Mouse (Mus musculus): ENCODE results near the gene Tmem223.

Tmem223 gene

GRCm38 (mm10) chr19:8745382-8745781, 25.4 kb upstream of the Tmem223 start:
- DNase-seq (ENCODE audit: low read depth, low spot score) = no peak

GRCm38 (mm10) chr19:8747368-8747767, 23.4 kb upstream of the Tmem223 start:
- DNase-seq (ENCODE audit: low read depth, low spot score) = no peak

- DNase-seq (ENCODE audit: low read depth, low spot score) = no peak
These were observed 15.1 kb upstream of the Tmem223 start for GRCm38 (mm10) chr19:8755652-8756051.

GRCm38 (mm10) chr19:8756635-8757387, 14.0 kb upstream of the Tmem223 start, which contains the start of gene Nxf1:
Gene Nxf1, plus strand, starts transcription at chr19:8757073.
- peak; percentile 94 for DNase-seq (ENCODE audit: low read depth, low spot score)

- DNase-seq (ENCODE audit: low read depth, low spot score) = no peak
These were observed 13.3 kb upstream of the Tmem223 start for GRCm38 (mm10) chr19:8757471-8757998.

GRCm38 (mm10) chr19:8758899-8759298, 11.9 kb upstream of the Tmem223 start:
- DNase-seq (ENCODE audit: low read depth, low spot score) = no peak

GRCm38 (mm10) chr19:8760757-8761156, 10.0 kb upstream of the Tmem223 start:
- DNase-seq (ENCODE audit: low read depth, low spot score) = no peak

GRCm38 (mm10) chr19:8763276-8763675, 7.5 kb upstream of the Tmem223 start:
- no peak for DNase-seq (ENCODE audit: low read depth, low spot score)

- DNase-seq (ENCODE audit: low read depth, low spot score) = no peak
These were observed 5.2 kb upstream of the Tmem223 start for GRCm38 (mm10) chr19:8765562-8765961.

- no peak for DNase-seq (ENCODE audit: low read depth, low spot score)
These were observed 2.2 kb downstream of the Tmem223 start for GRCm38 (mm10) chr19:8772996-8773395.

GRCm38 (mm10) chr19:8773409-8773808, 2.6 kb downstream of the Tmem223 start:
- no peak for DNase-seq (ENCODE audit: low read depth, low spot score)

GRCm38 (mm10) chr19:8774086-8774835, 3.5 kb downstream of the Tmem223 start, which contains the start of gene Tmem179b:
Gene Tmem179b, minus strand, starts transcription at chr19:8774467.
- DNase-seq (ENCODE audit: low read depth, low spot score) = peak; percentile 91

GRCm38 (mm10) chr19:8774951-8775421, 4.2 kb downstream of the Tmem223 start:
- DNase-seq (ENCODE audit: low read depth, low spot score) = no peak

GRCm38 (mm10) chr19:8786008-8786781, 15.4 kb downstream of the Tmem223 start, which contains the start of gene Taf6l:
Gene Taf6l, minus strand, starts transcription at chr19:8786417.
- DNase-seq (ENCODE audit: low read depth, low spot score) = peak; percentile 91

- DNase-seq (ENCODE audit: low read depth, low spot score) = no peak
These were observed 17.7 kb downstream of the Tmem223 start for GRCm38 (mm10) chr19:8788521-8788920.

GRCm38 (mm10) chr19:8789171-8789570, 18.4 kb downstream of the Tmem223 start:
- DNase-seq (ENCODE audit: low read depth, low spot score) = no peak

- DNase-seq (ENCODE audit: low read depth, low spot score) = no peak
These were observed 19.4 kb downstream of the Tmem223 start for GRCm38 (mm10) chr19:8790171-8790570.

- DNase-seq (ENCODE audit: low read depth, low spot score) = peak; percentile 87
These were observed 27.6 kb downstream of the Tmem223 start, which contains the start of gene Polr2g for GRCm38 (mm10) chr19:8798264-8798946. Gene Polr2g, minus strand, starts transcription at chr19:8798577.

GRCm38 (mm10) chr19:8798947-8799315, 28.1 kb downstream of the Tmem223 start:
- DNase-seq (ENCODE audit: low read depth, low spot score) = no peak

- DNase-seq (ENCODE audit: low read depth, low spot score) = peak; percentile 93
These were observed 31.5 kb downstream of the Tmem223 start, which contains the start of gene Zbtb3 for GRCm38 (mm10) chr19:8802130-8802821. Gene Zbtb3, plus strand, starts transcription at chr19:8802555.

All from embryo, embryonic 11.5 days (tissue).